Mouse (Mus musculus): Measurements from ENCODE around the gene Psmd5.
"Not testable (repeated sequence)": the region's sequence is repeated elsewhere in the genome, so short reads cannot be mapped to it uniquely, and the experiment has no call there.

Psmd5 gene

GRCm38 (mm10) chr2:34827591-34827990 is 47.2 kb downstream of the Psmd5 start:
- DNase-seq (ENCODE audit: low read depth in 1 of 2, low spot score in 2 of 2) = no peak

- no peak for DNase-seq (ENCODE audit: low read depth in 1 of 2, low spot score in 2 of 2)
These were observed 48.1 kb downstream of the Psmd5 start for GRCm38 (mm10) chr2:34826460-34827231.

- peak; percentile 54 to 84 for DNase-seq (ENCODE audit: low read depth in 1 of 2, low spot score in 2 of 2)
These were observed 48.8 kb downstream of the Psmd5 start, which contains the start of gene Fbxw2 for GRCm38 (mm10) chr2:34825827-34826459. Gene Fbxw2 (minus strand): TSS chr2:34826311.

GRCm38 (mm10) chr2:34818492-34818891 is 56.3 kb downstream of the Psmd5 start:
- DNase-seq (ENCODE audit: low read depth in 1 of 2, low spot score in 2 of 2) = no peak

- DNase-seq (ENCODE audit: low read depth in 1 of 2, low spot score in 2 of 2) = not testable (repeated sequence)
These were observed 58.9 kb downstream of the Psmd5 start for GRCm38 (mm10) chr2:34815893-34816292.

- DNase-seq (ENCODE audit: low read depth in 1 of 2, low spot score in 2 of 2) = no peak
These were observed 62.1 kb downstream of the Psmd5 start for GRCm38 (mm10) chr2:34812706-34813105.

- no peak for DNase-seq (ENCODE audit: low read depth in 1 of 2, low spot score in 2 of 2)
These were observed 64.0 kb downstream of the Psmd5 start for GRCm38 (mm10) chr2:34810775-34811174.

GRCm38 (mm10) chr2:34809568-34809967 is 65.2 kb downstream of the Psmd5 start:
- no peak for DNase-seq (ENCODE audit: low read depth in 1 of 2, low spot score in 2 of 2)

- no peak for DNase-seq (ENCODE audit: low read depth in 1 of 2, low spot score in 2 of 2)
These were observed 66.7 kb downstream of the Psmd5 start for GRCm38 (mm10) chr2:34808057-34808456.

- DNase-seq (ENCODE audit: low read depth in 1 of 2, low spot score in 2 of 2) = no peak
These were observed 69.3 kb downstream of the Psmd5 start for GRCm38 (mm10) chr2:34805364-34805950.

- DNase-seq (ENCODE audit: low read depth in 1 of 2, low spot score in 2 of 2) = no peak
These were observed 70.0 kb downstream of the Psmd5 start for GRCm38 (mm10) chr2:34804815-34805214.

GRCm38 (mm10) chr2:34804172-34804571 is 70.6 kb downstream of the Psmd5 start:
- DNase-seq (ENCODE audit: low read depth in 1 of 2, low spot score in 2 of 2) = no peak

- DNase-seq (ENCODE audit: low read depth in 1 of 2, low spot score in 2 of 2) = no peak
These were observed 71.0 kb downstream of the Psmd5 start for GRCm38 (mm10) chr2:34803746-34804145.

- peak in 1 of 2 experiments; percentile 29 for DNase-seq (ENCODE audit: low read depth in 1 of 2, low spot score in 2 of 2)
These were observed 72.1 kb downstream of the Psmd5 start for GRCm38 (mm10) chr2:34802565-34803245.

GRCm38 (mm10) chr2:34801516-34802482 is 73.0 kb downstream of the Psmd5 start:
- DNase-seq (ENCODE audit: low read depth in 1 of 2, low spot score in 2 of 2) = peak; percentile 94

- DNase-seq (ENCODE audit: low read depth in 1 of 2, low spot score in 2 of 2) = no peak
These were observed 74.4 kb downstream of the Psmd5 start for GRCm38 (mm10) chr2:34800371-34800770.

Data from monocyte, adult 2 months (primary cell).